Mouse (Mus musculus) heart, adult 9 months (tissue): Measurements from ENCODE around the gene Gspt2.
"Not testable (repeated sequence)": the region's sequence is repeated elsewhere in the genome, so short reads cannot be mapped to it uniquely, and the experiment has no call there.

Source experiments
- DNase-seq, 2 experiments: peaks; one replicate each; pipeline ENCODE4 v3.0.0; 2022; ENCODE audit warnings: low spot score in 2 of 2

The Gspt2 gene

GRCm38 (mm10) chrX:94635961-94636563 is at the start of gene Gspt2:
Gspt2 (plus strand) TSS chrX:94636069.
- peak; percentile 15 to 20 for DNase-seq

- no peak for DNase-seq
Measured at GRCm38 (mm10) chrX:94624835-94625803, 10.8 kb upstream of the Gspt2 start.

GRCm38 (mm10) chrX:94636911-94637310 is 1.0 kb downstream of the Gspt2 start:
- DNase-seq = no peak

GRCm38 (mm10) chrX:94648541-94648940 is 12.7 kb downstream of the Gspt2 start:
- DNase-seq = no peak

- no peak for DNase-seq
Measured at GRCm38 (mm10) chrX:94657734-94658133, 21.9 kb downstream of the Gspt2 start.

- no peak for DNase-seq
Measured at GRCm38 (mm10) chrX:94670814-94671213, 34.9 kb downstream of the Gspt2 start.

- no peak for DNase-seq
Measured at GRCm38 (mm10) chrX:94674977-94675376, 39.1 kb downstream of the Gspt2 start.

GRCm38 (mm10) chrX:94681581-94681980 is 45.7 kb downstream of the Gspt2 start:
- DNase-seq = not testable (repeated sequence)

GRCm38 (mm10) chrX:94689593-94689992 is 53.7 kb downstream of the Gspt2 start:
- DNase-seq = peak in 1 of 2 experiments; percentile 3
